Mouse (Mus musculus) spleen, adult 2 months (tissue): ENCODE data around the gene Grin2d. TPM values are rescaled to one million over a fixed set of nuclear protein-coding genes. Genes with fewer than 3 reads are reported as not detected.
A peak's percentile ranks its signal among the peaks of the same experiment; 100 is the strongest.

Source experiments
- DNase-seq, 2 experiments: peaks; one replicate each; pipeline versions ENCODE4 v3.0.0 to v3.0.0-alpha.2; 2012 to 2021; ENCODE audit warnings: low spot score in 2 of 2, low read depth in 1 of 2
- H3K27ac ChIP-seq: fragments of 200-500 bp; 2 replicates; pipeline ENCODE4 v1.5.1; 2012; ENCODE audit warnings: low read length, inconsistent platforms; ENCODE audit not compliant: insufficient read depth
- H3K27me3 ChIP-seq: fragments of 200-500 bp; 2 replicates; pipeline ENCODE4 v1.6.1; 2012; ENCODE audit warnings: mild to moderate bottlenecking, moderate library complexity, low read length, inconsistent platforms; ENCODE audit not compliant: control insufficient read depth, insufficient read depth
- H3K36me3 ChIP-seq: fragments of 200-500 bp; 2 replicates; pipeline ENCODE4 v1.6.1; 2012; ENCODE audit warnings: mild to moderate bottlenecking, low read length, inconsistent platforms; ENCODE audit not compliant: control insufficient read depth, insufficient read depth
- H3K4me1 ChIP-seq: fragments of 200-500 bp; 2 replicates; pipeline ENCODE4 v1.6.1; 2011; ENCODE audit warnings: inconsistent platforms; ENCODE audit not compliant: control insufficient read depth, insufficient read depth, insufficient read length
- H3K4me3 ChIP-seq: fragments of 200-500 bp; 2 replicates; pipeline ENCODE4 v1.5.1; 2011; ENCODE audit warnings: mild to moderate bottlenecking, inconsistent platforms; ENCODE audit not compliant: insufficient read depth, insufficient read length; ENCODE audit errors: extremely low read depth
- CTCF ChIP-seq: fragments of 200-500 bp; IDR thresholded peaks from 2 replicates; pipeline ENCODE4 v1.5.1; 2011; ENCODE audit warnings: mild to moderate bottlenecking, inconsistent platforms; ENCODE audit not compliant: insufficient read depth, insufficient read length, insufficient replicate concordance; ENCODE audit errors: extremely low read depth
- POLR2A ChIP-seq: fragments of 200-500 bp; IDR thresholded peaks from 2 replicates; pipeline ENCODE4 v1.6.1; 2011; ENCODE audit warnings: low read depth, low read length, inconsistent platforms
- WGBS: fragments of 180-500 bp; shearing (Covaris S2); methylation state at CpG from one replicate; pipeline ENCODE4 v1.1.7; 2018; 5-methylcytosine and 5-hydroxymethylcytosine counted together
- polyA plus RNA-seq: library from polyadenylated mRNA; depleted of rRNA; stranded (reverse); fragments of >200 nt; gene quantifications from 2 replicates; pipeline ENCODE4 v1.2.3, GENCODE M21; 2012

Grin2d gene
- polyA plus RNA-seq, 1 experiment: 0.68 TPM

DNA sequence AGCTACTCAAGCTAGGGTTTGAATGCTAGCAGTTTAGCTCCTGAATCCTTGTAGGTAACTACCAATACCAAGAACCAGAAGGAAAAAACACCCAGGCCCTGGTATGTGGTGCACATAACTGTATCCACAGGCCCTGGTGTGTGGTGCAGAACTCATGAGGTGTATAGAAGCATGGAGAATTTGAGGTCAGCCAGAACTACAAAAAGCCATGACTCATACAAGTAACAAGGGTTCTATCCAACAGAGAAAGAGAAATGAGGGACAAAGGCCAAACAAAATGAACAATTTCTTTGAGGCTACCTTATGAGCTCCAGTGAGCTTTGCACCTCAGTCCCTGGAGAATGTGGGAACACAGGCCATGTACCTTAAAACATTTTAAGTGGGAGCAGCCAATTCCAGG lies 57.3 kb downstream of the Grin2d start:
- no peaks in the 10 kb centered on the region for H3K4me1 ChIP-seq
- no peak overlapping the region for H3K27ac ChIP-seq
- no peak overlapping the region for H3K4me3 ChIP-seq
- no peak for DNase-seq
- H3K27me3 ChIP-seq: no peaks in the 10 kb centered on the region
- TF ChIP-seq POLR2A (no peak), CTCF (no peak)
- peaks cover 11% of the 10 kb centered on the region for H3K36me3 ChIP-seq

- TF ChIP-seq CTCF (no peak), POLR2A (no peak)
- Histone ChIP-seq H3K4me3 (no peak overlapping the region), H3K27me3 (no peaks in the 10 kb centered on the region), H3K4me1 (peaks cover under 1% of the 10 kb centered on the region; the same call in 1 of the 2 replicates), H3K36me3 (peaks cover 3% of the 10 kb centered on the region; the same call in 1 of the 2 replicates), H3K27ac (no peak overlapping the region)
- no peak for DNase-seq
- WGBS: 23% methylated on average over 25 of the region's 25 CpGs
These were observed 58.3 kb downstream of the Grin2d start for GRCm38 (mm10) chr7:45819843-45820242.

DNA sequence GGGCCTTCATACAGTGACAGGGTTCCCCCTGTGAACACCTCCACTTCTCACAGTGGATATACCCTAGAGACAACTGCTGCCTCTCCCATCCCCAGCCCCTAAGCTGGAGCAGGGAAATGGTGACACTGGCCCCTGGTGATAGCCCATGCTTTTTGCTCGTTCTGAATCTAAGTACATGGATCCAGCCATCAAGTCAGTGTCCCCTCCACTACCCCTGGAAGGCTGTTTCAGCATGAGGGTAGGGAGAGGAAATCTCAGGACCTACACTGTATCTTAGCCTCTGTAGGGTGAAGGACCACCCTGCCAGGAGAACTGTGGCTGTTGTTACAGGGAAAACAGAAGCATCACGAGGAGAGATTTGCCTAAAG lies 62.2 kb downstream of the Grin2d start:
- H3K4me1 ChIP-seq: peaks cover 4% of the 10 kb centered on the region; the same call in 1 of the 2 replicates
- no peaks in the 10 kb centered on the region for H3K27me3 ChIP-seq
- TF ChIP-seq POLR2A (no peak), CTCF (no peak)
- DNase-seq: no peak
- H3K36me3 ChIP-seq: peaks cover 13% of the 10 kb centered on the region
- WGBS: 68% methylated on average over 2 of the region's 2 CpGs
- H3K4me3 ChIP-seq: no peak overlapping the region
- H3K27ac ChIP-seq: no peak overlapping the region

DNA sequence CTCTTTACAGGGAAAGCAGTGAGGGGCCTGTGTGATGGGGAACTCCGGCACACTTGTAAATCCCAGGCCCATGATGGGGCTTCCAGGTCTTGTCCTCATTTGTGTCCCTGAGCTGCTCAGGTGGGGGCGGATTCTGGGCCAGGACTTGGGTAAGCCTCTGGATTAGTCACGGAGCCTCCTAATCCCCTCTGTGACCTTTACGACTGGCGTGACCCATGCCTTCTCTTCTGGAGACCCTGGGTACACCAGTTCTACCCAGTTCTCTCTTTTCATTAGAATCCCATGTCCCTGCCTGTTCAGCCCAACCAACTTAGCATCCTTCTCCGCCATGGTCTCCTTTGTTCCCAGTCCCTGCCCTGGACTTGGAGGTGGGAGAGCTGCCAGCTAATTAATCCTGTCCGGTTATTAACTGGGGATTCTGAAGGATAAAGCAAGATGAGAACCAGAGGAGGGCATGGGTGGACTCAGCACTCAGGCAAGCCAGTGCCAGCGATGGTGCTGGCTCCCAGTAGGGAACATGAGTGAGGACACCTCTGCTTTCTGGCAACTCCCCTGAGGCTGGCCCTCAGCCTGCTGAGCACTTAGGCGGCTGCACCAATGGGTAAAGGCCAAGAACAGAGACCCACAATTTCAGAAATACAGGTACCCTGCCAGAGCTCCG lies 62.7 kb downstream of the Grin2d start:
- WGBS: 89% methylated on average over 10 of the region's 10 CpGs
- Histone ChIP-seq H3K27me3 (no peaks in the 10 kb centered on the region), H3K36me3 (peaks cover 18% of the 10 kb centered on the region), H3K4me1 (peaks cover 4% of the 10 kb centered on the region; the same call in 1 of the 2 replicates), H3K4me3 (no peak overlapping the region), H3K27ac (no peak overlapping the region)
- DNase-seq: no peak
- TF ChIP-seq CTCF (no peak), POLR2A (no peak)

DNA sequence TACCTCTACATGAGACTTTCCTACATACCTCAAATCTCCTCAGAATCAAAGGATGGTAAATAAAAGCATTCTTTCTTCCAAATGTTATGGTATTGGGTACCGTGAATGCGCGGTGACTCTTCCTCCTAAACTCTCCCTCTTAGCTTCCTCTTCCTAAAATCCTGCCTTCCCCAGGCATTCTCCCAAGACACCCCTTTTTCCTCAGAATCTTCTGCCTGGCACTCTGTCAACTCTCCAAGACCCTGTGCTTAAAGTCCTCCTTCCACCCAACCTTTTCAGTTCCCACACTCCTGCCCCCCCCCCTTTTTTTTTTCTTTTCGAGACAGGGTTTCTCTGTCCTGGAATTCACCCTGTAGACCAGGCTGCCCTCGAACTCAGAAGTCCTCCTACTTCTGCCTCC lies 63.3 kb downstream of the Grin2d start:
- H3K4me1 ChIP-seq: peaks cover 4% of the 10 kb centered on the region; the same call in 1 of the 2 replicates
- no peak for DNase-seq
- no peak overlapping the region for H3K27ac ChIP-seq
- TF ChIP-seq POLR2A (no peak), CTCF (no peak)
- WGBS: 8% methylated on average over 5 of the region's 5 CpGs
- H3K27me3 ChIP-seq: no peaks in the 10 kb centered on the region
- H3K4me3 ChIP-seq: no peak overlapping the region
- peaks cover 25% of the 10 kb centered on the region for H3K36me3 ChIP-seq

DNA sequence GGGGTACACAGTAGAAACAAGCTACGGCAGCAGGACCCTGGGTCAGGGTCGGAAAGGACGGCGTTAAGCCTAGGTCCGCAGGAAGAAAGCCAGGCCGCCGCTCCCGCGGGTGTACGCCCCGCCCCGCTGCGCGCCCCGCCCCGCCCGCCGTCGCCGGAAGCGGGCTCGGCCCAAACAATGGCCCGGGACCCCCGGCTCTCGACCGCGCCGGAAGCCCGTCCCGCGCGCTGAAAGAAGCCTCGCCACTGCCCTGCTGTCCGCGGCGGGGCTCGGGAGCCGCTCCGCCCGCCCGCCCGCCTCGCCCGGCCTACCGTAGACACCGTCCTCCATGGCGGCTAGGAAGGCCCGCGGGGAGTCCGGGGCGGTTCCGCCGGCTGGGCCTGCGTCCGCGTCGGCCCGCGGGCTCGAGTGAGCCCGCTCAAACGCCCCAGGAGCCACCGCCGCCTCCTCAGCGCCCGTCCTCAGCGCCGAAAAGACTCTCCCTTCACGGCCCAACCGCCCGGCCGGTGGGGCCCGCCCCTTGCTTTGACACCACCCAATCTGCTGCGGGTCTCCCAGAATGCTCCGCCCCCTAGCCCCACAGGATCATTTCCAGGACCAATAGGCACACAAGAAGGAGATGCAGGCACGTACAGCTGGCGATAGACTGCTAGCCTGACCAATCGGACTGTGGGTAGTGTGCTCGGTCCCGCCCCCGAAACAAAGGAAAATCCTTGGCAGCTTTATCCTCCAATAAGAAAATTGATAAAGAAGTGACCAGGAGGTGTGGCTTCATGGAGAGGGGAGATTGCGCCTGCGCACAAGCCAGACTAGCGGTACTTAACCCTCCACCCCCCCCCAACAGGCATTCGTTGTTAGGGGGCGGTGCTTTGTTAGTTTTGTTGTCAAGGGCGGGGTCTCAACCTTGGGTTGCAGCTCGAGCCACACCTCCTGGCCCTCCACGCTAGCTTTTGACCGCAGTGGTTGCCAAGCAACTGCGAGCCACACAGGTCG lies 64.1 kb downstream of the Grin2d start, which contains the start of gene Cyth2:
TSS of gene Cyth2 (minus strand) at position 795 of the 993 bp plus-strand sequence.
- under 1% methylated on average over 80 of the region's 92 CpGs for WGBS
- Histone ChIP-seq H3K27me3 (no peaks in the 10 kb centered on the region), H3K4me1 (peaks cover 4% of the 10 kb centered on the region; the same call in 1 of the 2 replicates), H3K4me3 (peak within 1 kb of the TSS; percentile 76), H3K36me3 (peaks cover 32% of the 10 kb centered on the region), H3K27ac (peak within 1 kb of the TSS; percentile 96)
- TF ChIP-seq CTCF (no peak), POLR2A (peak; percentile 48)
- peak; percentile 99 to 100 for DNase-seq
